Mouse (Mus musculus) cerebellum, postnatal 4 days (tissue): Measurements from ENCODE around the gene Nr2f6.
A peak's percentile ranks its signal among the peaks of the same experiment; 100 is the strongest.

Experiments used
- DNase-seq, 2 experiments: peaks; one replicate each; pipeline ENCODE4 v3.0.0; 2022; ENCODE audit warnings: low spot score in 2 of 2, mixed read lengths in 1 of 2

The Nr2f6 gene

DNA sequence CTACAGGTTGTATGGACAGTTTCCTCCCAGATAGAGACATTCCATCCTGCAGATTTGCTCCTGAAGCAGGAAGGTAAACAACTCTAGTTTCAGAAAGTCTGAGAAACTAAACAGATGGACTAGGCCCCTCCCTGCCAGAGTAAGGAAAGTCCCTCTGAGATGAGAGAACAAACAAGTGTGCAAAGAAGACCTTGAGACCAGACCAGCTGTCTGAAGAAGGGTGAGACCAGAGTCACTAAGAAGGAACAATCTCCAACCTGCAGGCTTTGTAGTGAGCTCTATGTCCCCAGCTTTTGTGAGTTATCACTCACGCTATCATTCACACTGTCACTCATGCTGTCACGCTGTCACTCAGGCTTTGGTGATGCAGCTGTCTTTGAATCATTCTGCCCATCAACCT lies 9.9 kb upstream of the Nr2f6 start:
- no peak for DNase-seq

DNA sequence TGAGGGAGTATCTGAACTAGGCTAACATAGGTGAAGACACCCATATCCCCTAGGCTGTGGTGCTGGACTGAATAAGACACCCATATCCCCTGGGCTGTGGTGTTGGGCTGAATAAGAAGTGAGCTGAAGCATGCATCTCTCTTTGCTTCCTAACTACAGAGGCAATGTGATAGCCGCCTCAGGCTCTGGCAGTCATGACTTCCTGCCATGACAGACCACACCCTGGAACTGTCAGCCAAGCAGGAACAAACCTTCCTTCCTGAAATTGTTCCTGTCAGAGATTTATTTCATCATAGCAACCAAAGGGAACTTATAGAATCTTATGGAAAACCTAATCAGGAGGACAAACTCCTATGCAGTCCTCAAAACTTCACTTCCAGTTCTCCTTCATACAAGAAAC lies 6.5 kb upstream of the Nr2f6 start:
- DNase-seq, result no peak

DNA sequence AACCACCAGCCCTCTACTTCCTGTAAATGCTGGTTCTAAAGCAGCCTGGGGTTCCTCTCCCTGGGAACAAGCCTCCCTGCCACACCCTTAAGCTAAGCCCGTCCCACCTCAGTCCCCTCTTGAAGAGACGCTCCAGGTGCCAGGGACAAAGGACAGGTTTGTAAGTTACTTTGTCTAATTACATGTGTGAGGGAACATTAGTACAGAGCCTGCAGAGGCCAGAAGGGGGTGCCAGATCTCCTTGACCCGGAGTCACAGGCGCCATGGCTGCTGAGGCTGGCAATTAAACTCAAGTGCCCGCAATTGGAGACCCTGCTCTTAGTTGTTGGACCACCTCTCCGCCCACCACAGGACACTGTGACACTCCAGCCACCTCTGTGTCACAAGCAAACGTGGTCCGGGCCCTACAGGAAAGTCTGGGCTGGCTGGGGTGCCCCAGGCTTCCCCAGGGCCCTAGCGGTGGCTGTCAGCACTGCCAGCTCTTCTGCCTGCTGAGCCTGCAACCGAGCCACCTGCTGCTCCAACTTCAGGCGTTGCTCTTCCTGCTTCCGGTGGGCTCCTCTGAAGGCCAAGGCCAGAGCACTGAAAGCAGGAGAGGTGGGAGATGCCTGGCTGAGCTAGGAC lies 3.6 kb upstream of the Nr2f6 start:
- no peak for DNase-seq

- no peak for DNase-seq
Observed at GRCm38 (mm10) chr8:71383860-71384259, 2.1 kb upstream of the Nr2f6 start.

DNA sequence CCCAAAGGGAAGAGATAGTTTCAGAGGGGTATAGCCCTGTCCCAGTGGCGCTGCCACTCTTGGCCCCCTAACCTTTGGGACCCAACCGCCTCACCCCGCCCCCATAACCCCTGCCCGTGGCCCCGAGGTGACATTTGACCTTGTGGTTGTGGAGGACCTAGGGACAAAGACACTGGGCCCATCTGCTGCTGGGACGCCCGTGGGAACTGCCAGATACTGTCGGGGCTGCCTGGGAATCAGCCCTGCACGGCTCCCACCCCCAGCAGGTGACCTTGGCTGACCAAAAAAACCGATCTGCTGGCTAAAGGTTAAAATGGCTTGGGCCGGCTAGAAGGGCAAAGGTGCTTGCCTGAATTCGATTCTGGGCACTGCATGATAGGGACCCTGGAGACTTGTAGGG lies 1.6 kb upstream of the Nr2f6 start:
- DNase-seq, result no peak

DNA sequence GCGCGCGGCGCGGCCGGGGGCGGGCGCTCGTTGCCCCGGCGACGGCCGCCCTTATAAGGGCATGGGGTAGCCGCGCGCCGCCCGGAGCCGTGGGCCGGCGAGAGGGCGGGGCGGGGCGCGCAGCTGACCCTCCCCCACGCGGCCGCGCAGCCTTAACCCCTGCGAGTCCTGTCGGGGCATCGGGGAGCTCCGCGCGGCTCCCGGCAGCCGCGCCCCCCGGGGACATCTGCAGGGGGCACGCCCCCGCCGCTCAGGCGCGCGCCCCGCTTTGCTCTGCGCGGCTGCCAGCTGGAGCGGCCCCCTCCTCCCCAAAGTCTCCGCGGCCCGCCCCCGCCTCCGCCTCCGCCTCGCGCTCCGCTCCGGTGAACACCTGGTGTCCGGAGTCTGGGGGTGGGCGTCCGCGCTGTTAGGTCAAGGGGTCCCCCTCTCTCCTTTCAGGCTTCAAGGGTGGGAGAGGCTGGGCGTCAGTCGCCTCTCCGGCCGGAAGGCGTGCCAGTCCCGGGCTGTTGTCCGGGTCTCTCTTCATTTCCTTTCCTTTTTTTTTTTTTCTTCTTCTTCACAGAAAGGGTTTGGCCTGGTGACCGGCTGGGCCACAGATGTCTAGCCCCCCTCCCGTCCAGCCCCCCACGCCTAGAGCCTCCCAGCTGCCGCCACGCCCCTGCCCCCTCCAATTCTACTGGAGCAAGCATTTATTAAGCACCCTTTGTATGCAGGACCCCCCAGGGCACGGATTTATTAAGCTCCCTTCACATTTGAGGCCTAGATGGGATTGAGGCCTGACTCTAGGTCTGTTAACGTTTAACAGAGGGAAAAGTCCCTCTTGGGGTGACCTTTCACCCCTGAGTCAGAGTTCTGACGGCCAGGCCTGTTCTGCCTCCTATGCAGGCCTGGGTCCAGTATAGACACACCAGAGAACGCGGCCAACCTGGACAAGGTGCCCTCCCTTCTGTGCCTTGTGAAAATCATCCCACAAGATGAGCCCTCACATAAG lies 506 bp upstream of the Nr2f6 start:
- peak; percentile 61 to 81 for DNase-seq

DNA sequence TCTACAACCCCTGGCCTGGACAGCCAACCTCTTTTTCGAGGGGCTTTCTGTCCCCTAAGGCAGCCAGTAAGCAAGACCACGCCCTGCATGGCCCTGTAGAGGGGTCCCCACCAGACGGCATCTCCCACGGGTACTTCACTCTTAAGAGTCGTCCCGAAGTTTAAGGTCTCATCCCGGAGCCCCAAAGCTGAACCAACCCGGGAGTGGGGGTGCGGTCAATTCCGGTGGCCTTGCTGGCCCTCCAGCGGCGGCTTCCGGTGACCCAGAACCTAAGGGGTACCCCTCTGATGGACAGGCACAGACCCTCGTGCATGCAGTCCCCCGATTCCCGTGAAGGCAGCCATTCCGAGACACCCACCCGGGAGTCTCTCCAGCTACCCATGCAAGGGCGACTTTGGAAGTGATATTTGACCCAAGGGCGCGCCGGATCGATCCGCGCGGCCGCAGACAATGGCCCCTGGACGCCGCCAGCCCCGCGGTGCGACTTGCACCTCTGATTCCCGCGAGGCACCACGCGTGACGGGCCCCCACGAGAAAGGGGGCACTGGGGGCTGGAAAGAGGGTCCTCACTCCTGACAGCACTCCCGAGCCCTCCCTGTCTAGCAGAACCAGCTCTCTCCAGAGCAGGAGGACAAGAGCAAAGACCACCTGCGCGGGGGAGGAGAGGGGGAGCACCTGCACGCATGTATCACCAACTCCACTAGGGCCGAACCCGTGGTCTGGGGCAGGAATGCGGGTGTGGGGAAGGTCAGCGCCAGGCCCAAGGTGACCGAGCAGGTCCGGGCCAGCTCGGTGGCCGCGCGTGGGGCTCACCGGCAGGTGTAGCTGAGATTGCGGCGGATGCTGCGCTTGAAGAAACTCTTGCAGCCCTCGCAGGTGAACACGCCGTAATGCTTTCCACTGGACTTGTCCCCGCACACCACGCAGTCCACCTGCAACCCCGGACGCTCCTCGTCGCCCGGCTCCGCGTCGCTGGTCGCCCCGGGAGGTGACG lies 1.3 kb downstream of the Nr2f6 start:
- DNase-seq, result no peak

DNA sequence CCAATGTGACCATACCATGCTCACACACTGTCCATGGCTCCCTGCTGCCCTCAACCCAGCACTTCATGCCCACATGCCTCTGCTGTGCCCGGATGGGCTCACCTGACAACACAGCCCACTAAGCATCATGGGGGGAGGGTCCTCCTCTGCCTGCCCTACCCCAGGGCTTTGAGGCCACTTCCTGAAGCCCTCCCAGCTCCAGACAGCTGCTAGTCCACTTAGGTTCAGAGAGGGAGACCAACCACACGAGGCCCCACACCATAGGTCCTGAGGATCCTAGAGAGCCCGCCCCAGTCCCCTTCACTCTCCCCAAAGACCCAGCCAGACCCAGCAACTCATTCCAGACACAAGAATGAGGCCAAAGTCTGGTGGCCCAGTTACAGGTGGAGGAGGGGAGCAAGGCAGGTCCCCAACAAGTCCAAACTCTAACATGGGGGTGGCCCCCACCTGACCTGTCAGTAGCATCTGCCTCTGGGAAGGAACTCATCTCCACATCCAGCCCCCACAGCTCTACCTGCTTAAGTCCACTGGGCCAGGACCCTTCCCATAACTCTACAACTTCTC lies 2.2 kb downstream of the Nr2f6 start:
- no peak for DNase-seq

- DNase-seq, result no peak
Observed at GRCm38 (mm10) chr8:71379008-71379407, 2.8 kb downstream of the Nr2f6 start.

DNA sequence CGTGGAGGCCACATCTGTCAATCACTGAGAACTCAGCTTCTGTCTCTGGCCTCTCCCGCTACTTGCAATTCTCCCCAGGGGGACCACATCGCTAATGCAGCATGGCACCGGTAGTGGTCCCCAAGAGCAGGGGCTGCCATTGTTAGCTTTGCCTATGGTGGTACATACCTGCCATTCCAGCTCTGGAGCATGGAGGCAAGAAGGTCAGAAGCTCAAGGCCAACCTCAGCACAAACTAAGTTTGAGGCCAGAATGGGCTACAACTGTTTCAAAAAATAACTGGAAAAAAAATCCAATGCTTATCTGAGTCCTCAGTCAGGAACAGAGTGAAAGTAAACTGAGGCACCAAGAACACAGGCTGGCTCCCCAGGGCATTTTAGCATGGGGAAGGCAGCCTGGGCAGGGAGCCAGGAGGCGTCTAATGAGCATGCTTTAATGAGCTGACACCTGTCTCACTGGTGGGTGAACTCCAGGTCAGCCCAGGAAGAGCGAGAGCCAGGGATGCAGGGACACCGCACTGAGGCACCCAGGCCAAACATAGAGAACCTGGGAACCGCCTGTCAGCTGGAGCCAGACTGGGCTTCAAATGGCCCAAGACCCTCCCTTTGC lies 5.2 kb downstream of the Nr2f6 start:
- no peak for DNase-seq

GRCm38 (mm10) chr8:71375581-71376422 lies 6.0 kb downstream of the Nr2f6 start:
- peak in 1 of 2 experiments; percentile 61 for DNase-seq

DNA sequence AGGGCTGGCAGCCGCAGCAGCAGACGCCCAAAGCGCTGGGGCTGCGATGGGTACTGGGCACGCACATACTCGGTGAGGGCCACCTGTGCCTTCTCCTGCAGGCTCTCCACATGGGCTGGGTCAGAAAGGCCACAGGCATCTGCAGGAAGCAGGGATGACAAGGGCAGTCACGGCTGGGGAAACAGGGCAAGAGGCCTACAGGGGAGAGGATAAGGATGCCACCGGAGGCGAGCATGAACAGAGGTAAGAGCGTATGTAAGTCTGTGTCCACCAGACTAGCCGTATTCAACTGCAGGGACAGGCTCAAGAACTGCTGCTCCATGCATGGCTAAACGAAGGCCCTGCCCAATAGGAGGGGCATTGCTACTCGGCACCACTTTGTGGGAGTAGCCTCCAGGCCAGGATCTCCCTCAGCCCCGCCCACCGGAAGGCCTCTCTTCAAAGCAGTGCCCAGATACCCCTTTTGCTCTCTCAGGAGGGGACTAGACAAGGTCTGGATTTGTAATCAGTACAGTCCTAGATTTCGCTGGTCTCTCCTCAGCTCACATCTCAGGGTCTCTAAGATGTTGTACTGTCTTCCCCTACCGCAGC lies 7.0 kb downstream of the Nr2f6 start:
- DNase-seq, result no peak

DNA sequence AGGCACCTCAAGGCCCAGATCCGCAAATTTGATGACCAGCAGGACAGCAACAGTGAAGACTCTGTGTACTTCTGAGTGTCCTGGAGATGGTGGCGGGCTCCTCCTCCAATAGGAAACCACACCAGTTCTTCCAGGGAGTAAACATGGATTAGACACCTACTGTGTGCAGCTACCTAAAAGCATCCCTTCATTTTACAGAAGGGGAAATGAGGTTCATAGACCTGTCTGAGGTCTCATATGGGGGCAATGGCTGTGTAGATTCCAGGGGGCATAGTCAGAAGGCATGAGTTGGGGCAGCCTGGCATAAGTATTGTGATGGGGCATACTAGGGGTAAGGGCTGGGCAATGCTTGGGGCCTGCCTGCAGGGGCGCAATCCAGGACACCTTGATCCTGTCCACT lies 8.8 kb downstream of the Nr2f6 start:
- DNase-seq, result no peak

- DNase-seq, result no peak
Observed at GRCm38 (mm10) chr8:71372427-71372826, 9.3 kb downstream of the Nr2f6 start.

GRCm38 (mm10) chr8:71371236-71371848 lies 10.4 kb downstream of the Nr2f6 start, which contains the start of gene Ocel1:
Ocel1 (plus strand) TSS chr8:71371298.
- DNase-seq, result peak; percentile 91 to 96

DNA sequence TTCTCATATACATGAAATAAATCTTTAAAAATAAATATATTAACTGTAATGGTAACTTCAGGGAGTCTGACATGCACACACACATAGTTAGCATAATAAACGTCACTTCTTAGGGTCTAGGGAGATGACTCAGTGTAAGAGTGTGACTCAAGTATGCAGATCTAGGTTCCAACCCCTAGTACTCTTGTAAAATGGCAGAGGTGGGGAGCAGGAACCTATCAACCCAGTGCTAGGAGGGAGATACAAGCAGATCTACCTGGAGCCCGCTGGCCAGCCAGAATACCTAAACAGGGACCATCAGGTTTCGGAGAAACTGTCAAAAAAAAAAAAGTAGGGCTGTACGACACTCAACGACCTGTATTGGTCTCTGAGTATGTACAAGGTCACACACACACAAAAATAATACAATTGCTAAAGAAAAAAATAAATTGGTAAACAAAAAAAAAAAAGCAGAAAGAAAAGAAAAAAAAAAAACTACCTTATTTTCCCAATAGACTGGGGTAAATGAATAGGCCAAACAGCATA lies 11.0 kb downstream of the Nr2f6 start:
- DNase-seq, result no peak

DNA sequence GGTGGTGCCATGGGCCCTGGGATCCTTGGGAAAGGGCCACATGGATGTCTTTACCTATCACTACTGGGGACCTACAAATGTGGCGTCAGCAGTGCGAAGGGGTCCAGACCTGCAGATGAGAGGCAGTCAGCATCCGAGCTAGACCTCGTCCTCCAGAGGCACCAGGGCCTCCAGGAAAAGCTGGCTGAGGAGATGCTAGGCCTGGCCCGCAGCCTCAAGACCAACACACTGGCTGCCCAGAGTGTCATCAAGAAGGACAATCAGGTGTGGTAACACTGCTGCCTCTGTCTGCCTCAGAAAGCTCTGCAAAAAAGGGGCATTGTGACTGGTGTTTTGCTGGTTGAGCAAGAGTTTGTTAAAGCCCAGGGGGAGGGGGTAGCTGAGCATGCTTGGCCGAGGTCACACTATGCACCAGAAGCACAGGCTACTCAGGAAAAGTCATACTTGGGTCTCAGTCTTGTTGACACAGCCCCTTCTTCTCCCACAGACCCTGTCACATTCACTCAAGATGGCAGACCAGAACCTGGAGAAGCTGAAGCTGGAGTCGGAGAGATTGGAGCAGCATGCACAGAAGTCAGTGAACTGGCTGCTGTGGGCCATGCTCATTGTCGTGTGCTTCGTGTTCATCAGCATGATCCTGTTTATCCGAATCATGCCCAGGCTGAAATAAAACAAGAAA lies 12.6 kb downstream of the Nr2f6 start:
- no peak for DNase-seq

DNA sequence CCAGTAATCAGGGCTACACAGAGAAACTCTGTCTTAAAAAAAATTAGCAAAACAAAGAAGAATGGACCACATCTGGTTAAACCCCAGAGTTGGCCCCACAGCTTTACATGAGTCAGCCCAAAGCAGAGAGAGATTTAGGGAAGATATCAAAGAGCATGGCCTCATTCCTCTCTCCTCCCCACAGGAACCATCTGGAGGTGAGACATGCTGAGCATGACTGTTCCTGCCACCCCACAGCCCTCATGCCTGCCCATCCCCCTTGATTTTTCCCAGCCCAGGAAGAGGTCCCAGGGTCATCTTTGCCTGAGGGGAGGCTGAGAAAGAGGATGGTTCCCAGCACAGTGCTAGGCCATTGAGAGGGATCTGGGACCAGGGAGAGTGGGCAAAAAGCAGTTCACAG lies 13.4 kb downstream of the Nr2f6 start:
- DNase-seq, result no peak
